Mouse (Mus musculus) myocyte (in vitro differentiated cells): ENCODE results near the gene Trip11.

ENCODE experiments used
- CEBPB ChIP-seq: IDR thresholded peaks from 2 replicates; pipeline ENCODE4 v1.6.1; 2011; ENCODE audit warnings: mild to moderate bottlenecking, moderate library complexity; ENCODE audit not compliant: poor library complexity, insufficient read depth, severe bottlenecking
- MAX ChIP-seq: IDR thresholded peaks from one replicate; pipeline ENCODE4 v1.6.1; 2011; ENCODE audit warnings: low read depth, mild to moderate bottlenecking, control low read depth
- MYOG ChIP-seq, 3 experiments: IDR thresholded peaks; one replicate each; pipeline ENCODE4 v1.6.1; 2011; ENCODE audit warnings: control low read depth in 2 of 3, low read depth in 2 of 3, mild to moderate bottlenecking in 2 of 3; ENCODE audit not compliant: insufficient read length in 2 of 3, control insufficient read depth in 1 of 3, insufficient read depth in 1 of 3
- POLR2A ChIP-seq: IDR thresholded peaks from one replicate; pipeline ENCODE4 v1.6.1; 2011; ENCODE audit warnings: low read depth, mild to moderate bottlenecking, control low read depth, moderate library complexity; ENCODE audit not compliant: insufficient read length
- POLR2AphosphoS2 ChIP-seq: IDR thresholded peaks from one replicate; pipeline ENCODE4 v1.6.1; 2011; ENCODE audit warnings: low read depth, control low read depth; ENCODE audit not compliant: insufficient read length
- REST ChIP-seq: IDR thresholded peaks from one replicate; pipeline ENCODE4 v1.6.1; 2011; ENCODE audit warnings: mild to moderate bottlenecking, control low read depth, moderate library complexity; ENCODE audit not compliant: insufficient read depth, insufficient read length
- TCF12 ChIP-seq: IDR thresholded peaks from one replicate; pipeline ENCODE4 v1.6.1; 2011; ENCODE audit warnings: mild to moderate bottlenecking, control low read depth; ENCODE audit not compliant: poor library complexity, insufficient read depth, severe bottlenecking
- USF1 ChIP-seq: IDR thresholded peaks from one replicate; pipeline ENCODE4 v1.6.1; 2011; ENCODE audit warnings: low read depth, mild to moderate bottlenecking, control low read depth, moderate library complexity

GRCm38 (mm10) chr12:101904906-101905305, 8.2 kb downstream of the Trip11 start:
- TF ChIP-seq MYOG (IDR thresholded peaks at IDR 0.05; ENCODE audit: control insufficient read depth in 1 of 3, insufficient read depth in 1 of 3, insufficient read length in 2 of 3, low read depth in 2 of 3), result no peak
- no peak for TF ChIP-seq CEBPB
- no peak for TF ChIP-seq TCF12
- TF ChIP-seq POLR2A, result no peak
- TF ChIP-seq POLR2AphosphoS2, result no peak
- TF ChIP-seq USF1, result no peak
- TF ChIP-seq REST, result no peak
- TF ChIP-seq MAX, result no peak
